Mouse (Mus musculus) stomach, embryonic 16.5 days (tissue): ENCODE measurements at regions not wholly inside any gene's neighbourhood (a gene's known extent, or its start where the extent isn't known, plus 50 kb on each side); places are given as distances from the start of the nearest gene placed in this dataset.

Experiments
- ATAC-seq: fragments of 200-750 bp; cut with Nextera tagmentation; 2 replicates; pipeline ENCODE4 v1.8.0; 2017; ENCODE audit warnings: moderate number of reproducible peaks, moderate TSS enrichment; ENCODE audit not compliant: insufficient read depth, low FRiP score
- H3K27ac ChIP-seq: fragments of 300-500 bp; sonication (generic); 2 replicates; pipeline ENCODE4 v1.5.1; 2014; ENCODE audit warnings: low read length
- H3K27me3 ChIP-seq: fragments of 300-500 bp; sonication (generic); 2 replicates; pipeline ENCODE4 v1.6.1; 2014; ENCODE audit warnings: low read length, control low read depth, mixed read lengths; ENCODE audit not compliant: control insufficient read depth, insufficient read depth
- H3K36me3 ChIP-seq: fragments of 300-500 bp; sonication (generic); 2 replicates; pipeline ENCODE4 v1.6.1; 2014; ENCODE audit warnings: low read length; ENCODE audit not compliant: control insufficient read depth, insufficient read depth
- H3K4me1 ChIP-seq: fragments of 300-500 bp; sonication (generic); 2 replicates; pipeline ENCODE4 v1.6.1; 2014; ENCODE audit warnings: low read length, control low read depth, mixed read lengths; ENCODE audit not compliant: control insufficient read depth, insufficient read depth
- H3K4me2 ChIP-seq: fragments of 300-500 bp; sonication (generic); 2 replicates; pipeline ENCODE4 v1.6.1; 2014; ENCODE audit warnings: low read depth, low read length, mixed read lengths
- H3K4me3 ChIP-seq: fragments of 300-500 bp; sonication (generic); replicated peaks from 2 replicates; pipeline ENCODE4 v1.5.1; 2014; ENCODE audit warnings: mild to moderate bottlenecking, low read length
- H3K9ac ChIP-seq: fragments of 300-500 bp; sonication (generic); 2 replicates; pipeline ENCODE4 v1.6.1; 2014; ENCODE audit warnings: low read length
- H3K9me3 ChIP-seq: fragments of 300-500 bp; sonication (generic); replicated peaks from 2 replicates; pipeline ENCODE4 v1.6.1; 2016; ENCODE audit warnings: low read length, control low read depth; ENCODE audit not compliant: control insufficient read depth
- WGBS: fragments of 180-500 bp; shearing (Covaris S2); extraction: QIAGEN DNeasy Blood & Tissue Kit; methylation state at CpG from one replicate; pipeline ENCODE4 v1.1.7; 2014; 5-methylcytosine and 5-hydroxymethylcytosine counted together

DNA sequence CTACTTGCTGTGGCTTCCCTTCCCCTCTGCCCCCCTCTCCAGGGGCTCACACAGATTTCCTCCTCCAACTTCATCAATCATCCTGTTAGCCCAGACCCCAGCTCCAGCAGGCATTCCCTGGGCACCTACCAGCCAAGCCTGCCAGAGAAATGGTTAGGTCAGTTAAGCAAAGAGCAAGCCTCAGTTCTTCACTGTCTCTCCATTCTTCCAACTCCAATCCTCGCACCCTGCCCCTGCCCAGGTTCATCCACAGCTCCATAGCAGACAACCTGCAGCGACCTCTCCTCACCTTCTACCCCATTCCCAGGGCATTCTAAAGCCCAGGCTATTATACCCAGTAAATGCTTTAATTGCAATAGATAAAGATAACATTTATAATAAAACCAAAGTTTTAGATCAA lies 408.0 kb upstream of the Trpc7 start:
- no peaks in the 10 kb centered on the region for H3K27me3 ChIP-seq
- no peak overlapping the region for H3K27ac ChIP-seq
- no peak overlapping the region for H3K4me2 ChIP-seq
- no peaks in the 10 kb centered on the region for H3K9me3 ChIP-seq
- ATAC-seq = no peak
- no peak overlapping the region for H3K4me3 ChIP-seq
- H3K36me3 ChIP-seq = no peaks in the 10 kb centered on the region
- H3K4me1 ChIP-seq = no peaks in the 10 kb centered on the region
- 80% methylated on average over 2 of the region's 2 CpGs for WGBS
- H3K9ac ChIP-seq = no peak overlapping the region

DNA sequence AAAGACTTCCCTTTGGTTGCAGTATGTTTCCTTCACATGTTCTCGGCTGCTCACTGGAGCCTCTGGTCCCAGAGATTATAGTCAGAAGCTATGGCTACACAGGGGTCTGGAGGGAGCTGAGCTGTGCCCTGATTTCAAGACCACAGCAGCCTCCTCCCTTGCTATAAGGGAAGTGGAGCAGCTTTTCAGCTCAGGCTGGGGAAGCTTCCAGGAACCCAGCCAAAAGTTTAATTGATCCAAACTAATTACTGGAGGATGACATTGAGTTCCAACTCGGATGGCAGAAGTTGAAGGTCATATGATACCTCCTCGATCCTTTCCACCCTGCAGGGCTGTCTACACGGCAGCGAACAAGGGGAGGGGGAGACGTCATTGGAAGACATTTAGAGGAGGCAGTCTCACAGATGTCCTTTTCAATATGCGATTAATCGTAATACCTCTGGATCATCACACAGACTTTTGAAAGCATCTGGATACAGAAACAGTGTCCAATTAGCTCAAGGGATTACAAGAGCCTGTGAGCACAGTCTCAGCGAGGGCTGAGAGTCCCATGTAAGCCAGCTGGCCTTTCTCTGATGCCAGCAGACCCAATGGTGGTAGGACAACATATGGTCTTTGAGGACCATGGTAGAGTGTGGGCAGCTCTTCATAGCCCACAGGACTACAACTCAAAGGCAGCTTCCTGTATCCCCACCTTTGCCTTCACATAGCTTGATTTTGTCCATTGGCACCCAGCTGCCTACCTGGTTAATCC lies 396.1 kb upstream of the Trpc7 start:
- Histone ChIP-seq H3K27me3 (no peaks in the 10 kb centered on the region), H3K4me1 (0 out of 2 replicates have a peak, but pooled peaks cover 3% of the 10 kb centered on the region), H3K9me3 (no peaks in the 10 kb centered on the region), H3K27ac (no peak overlapping the region), H3K4me3 (no peak overlapping the region), H3K36me3 (no peaks in the 10 kb centered on the region), H3K9ac (no peak overlapping the region), H3K4me2 (no peak overlapping the region)
- no peak for ATAC-seq
- WGBS = 75% methylated on average over 9 of the region's 9 CpGs

DNA sequence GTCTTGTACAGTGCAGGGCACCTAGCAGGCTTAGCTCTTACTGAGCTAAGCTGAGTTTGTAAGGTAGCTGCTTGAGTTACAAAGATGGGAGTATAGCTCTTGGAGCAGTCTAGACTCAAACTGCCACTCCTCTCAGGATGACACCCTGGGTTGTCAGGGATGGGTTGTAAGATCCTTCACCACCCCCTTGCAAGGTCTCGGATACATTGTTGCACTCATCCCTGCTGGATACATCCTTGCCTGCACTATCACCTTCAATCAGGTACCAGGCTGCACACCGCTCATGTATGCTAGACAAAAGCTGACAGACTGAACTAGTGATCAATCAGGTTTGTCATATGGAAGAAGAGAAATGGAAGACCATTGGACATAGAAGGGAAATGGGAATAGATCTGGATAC lies 390.4 kb upstream of the Trpc7 start:
- H3K27me3 ChIP-seq = no peaks in the 10 kb centered on the region
- no peaks in the 10 kb centered on the region for H3K36me3 ChIP-seq
- no peaks in the 10 kb centered on the region for H3K9me3 ChIP-seq
- H3K4me1 ChIP-seq = no peaks in the 10 kb centered on the region
- H3K27ac ChIP-seq = no peak overlapping the region
- H3K9ac ChIP-seq = no peak overlapping the region
- H3K4me3 ChIP-seq = no peak overlapping the region
- no peak overlapping the region for H3K4me2 ChIP-seq
- WGBS = 89% methylated on average over 2 of the region's 2 CpGs
- no peak for ATAC-seq

DNA sequence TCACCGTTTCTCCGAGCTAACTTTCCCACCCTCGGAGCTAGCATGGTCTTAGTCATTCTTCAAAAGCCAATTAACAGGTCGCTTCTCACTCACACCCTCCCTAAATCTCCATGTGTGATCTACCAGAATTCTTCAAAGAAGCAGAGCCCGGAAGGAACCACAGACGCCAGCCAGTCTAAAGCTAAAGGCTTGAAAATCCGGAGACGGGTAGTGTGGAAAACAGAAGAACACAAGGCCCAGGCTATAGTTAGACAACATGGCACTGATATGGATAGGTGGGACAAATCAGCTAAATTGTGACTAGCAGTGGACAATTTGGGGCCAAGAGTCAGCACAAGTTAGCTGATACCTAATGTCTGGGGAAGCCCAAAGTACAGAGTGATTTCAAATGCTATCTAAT lies 387.0 kb upstream of the Trpc7 start:
- WGBS = 45% methylated on average over 8 of the region's 8 CpGs
- Histone ChIP-seq H3K4me3 (no peak overlapping the region), H3K9me3 (no peaks in the 10 kb centered on the region), H3K4me1 (no peaks in the 10 kb centered on the region), H3K27ac (no peak overlapping the region), H3K9ac (no peak overlapping the region), H3K4me2 (no peak overlapping the region), H3K36me3 (no peaks in the 10 kb centered on the region), H3K27me3 (no peaks in the 10 kb centered on the region; the same call in 1 of the 2 replicates)
- ATAC-seq = no peak

DNA sequence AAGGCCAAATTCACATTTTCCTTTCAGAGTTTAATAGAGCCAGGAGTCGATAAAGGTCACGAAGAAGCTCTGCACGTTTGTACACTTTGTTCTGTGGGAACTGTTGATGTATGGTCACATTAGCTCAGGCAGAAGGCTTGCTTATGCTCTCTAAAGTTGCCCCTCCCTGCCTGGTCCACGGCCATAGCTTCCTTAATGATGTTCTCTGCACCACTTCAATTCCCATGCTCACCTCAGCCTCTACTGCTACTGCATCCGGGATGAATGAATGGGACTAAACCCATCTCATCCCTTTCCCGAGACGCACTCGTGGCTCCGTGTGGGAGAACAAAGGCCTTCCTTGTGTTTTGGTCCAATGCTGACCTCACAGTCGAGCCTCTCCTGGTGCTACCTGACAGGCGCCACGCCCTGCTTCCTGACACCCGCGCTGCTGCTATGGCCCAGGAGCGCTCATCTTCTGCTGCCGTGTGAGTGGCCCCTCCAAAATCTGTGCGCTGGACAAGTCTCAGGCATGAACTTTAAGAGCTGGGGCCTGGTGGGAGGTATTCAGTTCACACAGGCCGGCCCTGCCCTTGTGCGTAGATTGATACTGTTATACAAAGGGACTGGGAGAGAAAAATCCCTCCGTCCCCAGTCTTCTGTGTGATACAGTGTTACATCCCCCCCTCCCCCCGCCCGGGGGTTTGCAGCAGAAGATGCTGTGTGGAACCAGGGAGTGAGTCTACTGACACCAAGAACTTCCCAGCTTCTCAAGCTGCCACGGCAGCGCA lies 386.3 kb upstream of the Trpc7 start:
- H3K4me1 ChIP-seq = no peaks in the 10 kb centered on the region
- H3K4me3 ChIP-seq = no peak overlapping the region
- no peak overlapping the region for H3K9ac ChIP-seq
- no peak for ATAC-seq
- H3K36me3 ChIP-seq = no peaks in the 10 kb centered on the region
- no peaks in the 10 kb centered on the region for H3K9me3 ChIP-seq
- H3K27me3 ChIP-seq = no peaks in the 10 kb centered on the region; the same call in 1 of the 2 replicates
- no peak overlapping the region for H3K27ac ChIP-seq
- WGBS = 45% methylated on average over 24 of the region's 24 CpGs
- no peak overlapping the region for H3K4me2 ChIP-seq

DNA sequence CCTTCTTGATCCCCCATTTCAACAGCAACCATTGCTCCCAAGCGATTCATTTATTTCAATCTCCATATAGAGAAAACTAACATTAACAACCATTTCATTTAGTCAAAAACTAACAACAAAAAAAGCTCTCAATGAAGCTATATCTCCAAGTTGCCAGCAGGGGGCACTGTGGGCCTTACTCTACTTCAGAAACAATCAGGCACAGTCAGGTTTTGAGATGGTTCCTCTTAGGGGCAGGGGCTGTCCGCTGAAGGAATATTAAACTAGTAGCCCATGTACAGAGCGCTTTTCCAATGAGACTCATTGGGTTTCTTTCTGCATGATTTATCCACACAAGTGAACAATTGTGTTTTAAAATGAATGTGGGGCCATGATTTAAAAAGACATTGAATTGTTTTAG lies 385.7 kb upstream of the Trpc7 start:
- no peaks in the 10 kb centered on the region for H3K36me3 ChIP-seq
- H3K9ac ChIP-seq = no peak overlapping the region
- H3K27me3 ChIP-seq = no peaks in the 10 kb centered on the region; the same call in 1 of the 2 replicates
- H3K4me2 ChIP-seq = no peak overlapping the region
- WGBS = 28% methylated on average over 3 of the region's 3 CpGs
- no peak overlapping the region for H3K4me3 ChIP-seq
- no peaks in the 10 kb centered on the region for H3K9me3 ChIP-seq
- ATAC-seq = no peak
- no peak overlapping the region for H3K27ac ChIP-seq
- H3K4me1 ChIP-seq = no peaks in the 10 kb centered on the region

DNA sequence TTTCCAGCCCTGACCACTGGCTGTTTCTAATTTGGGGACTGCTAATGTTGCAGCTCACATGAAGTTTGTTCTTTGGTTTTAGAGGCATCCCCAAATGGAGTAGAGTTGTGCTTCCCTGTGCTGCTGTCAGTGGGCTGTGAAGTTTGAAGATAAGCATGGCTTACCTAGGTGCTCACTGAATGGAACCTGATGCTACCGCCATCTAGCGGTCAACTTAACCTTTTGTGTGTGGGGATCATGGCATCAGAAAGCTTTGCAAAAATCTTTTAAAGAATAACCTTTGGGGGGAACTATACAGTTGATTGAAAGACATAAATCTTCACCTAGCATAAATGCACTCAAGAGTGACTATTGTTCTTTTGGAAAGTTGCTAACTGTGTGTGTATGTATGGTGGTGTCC lies 382.8 kb upstream of the Trpc7 start:
- H3K27me3 ChIP-seq = no peaks in the 10 kb centered on the region; the same call in 1 of the 2 replicates
- H3K9ac ChIP-seq = no peak overlapping the region
- H3K4me1 ChIP-seq = no peaks in the 10 kb centered on the region
- no peaks in the 10 kb centered on the region for H3K36me3 ChIP-seq
- no peak for ATAC-seq
- WGBS = 7% methylated on average over 2 of the region's 2 CpGs
- H3K4me3 ChIP-seq = no peak overlapping the region
- H3K4me2 ChIP-seq = no peak overlapping the region
- no peaks in the 10 kb centered on the region for H3K9me3 ChIP-seq
- no peak overlapping the region for H3K27ac ChIP-seq

DNA sequence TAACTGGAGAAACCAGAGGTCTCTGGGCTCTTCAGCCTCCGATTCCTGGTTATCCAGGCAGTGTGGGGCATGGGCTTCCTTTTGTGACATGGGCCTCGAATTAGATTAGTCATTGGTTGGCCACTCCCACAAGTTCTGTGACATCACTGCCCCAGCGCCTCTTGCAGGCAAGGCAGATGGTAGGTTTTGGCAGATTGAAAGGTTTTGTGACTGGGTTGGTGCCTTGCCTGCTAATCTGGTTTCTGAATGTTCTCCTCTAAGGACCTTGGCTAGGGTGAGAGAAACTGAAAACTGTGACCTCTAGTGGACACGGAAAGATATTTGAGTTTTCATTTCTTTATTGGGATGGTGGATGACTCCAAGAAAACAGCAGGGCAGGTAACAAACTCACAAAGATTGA lies 381.3 kb upstream of the Trpc7 start:
- WGBS = 39% methylated on average over 4 of the region's 4 CpGs
- no peaks in the 10 kb centered on the region for H3K9me3 ChIP-seq
- no peaks in the 10 kb centered on the region; the same call in 1 of the 2 replicates for H3K27me3 ChIP-seq
- ATAC-seq = no peak
- no peak overlapping the region for H3K27ac ChIP-seq
- H3K4me1 ChIP-seq = no peaks in the 10 kb centered on the region
- no peaks in the 10 kb centered on the region for H3K36me3 ChIP-seq
- H3K4me3 ChIP-seq = no peak overlapping the region
- no peak overlapping the region for H3K9ac ChIP-seq
- no peak overlapping the region for H3K4me2 ChIP-seq

DNA sequence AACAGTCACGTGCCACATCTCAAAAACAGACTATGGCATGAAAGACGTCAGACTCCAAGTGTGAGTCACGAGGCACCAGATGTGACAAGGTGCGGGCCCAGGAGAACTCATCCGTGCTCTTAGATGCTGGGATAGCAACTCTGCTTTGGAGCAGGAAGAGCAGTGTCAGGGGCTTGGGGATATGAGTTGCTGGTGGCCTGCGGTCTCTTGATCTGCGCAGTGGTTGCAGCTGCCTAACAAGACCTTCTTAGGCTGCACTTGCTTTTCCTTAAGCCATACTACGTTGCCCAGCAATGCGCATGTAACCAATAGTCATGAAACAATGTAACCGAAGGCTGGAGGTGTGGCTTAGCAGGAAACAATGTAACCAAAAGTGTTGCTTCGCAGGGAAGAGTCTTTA lies 380.1 kb upstream of the Trpc7 start:
- H3K4me2 ChIP-seq = no peak overlapping the region
- H3K9me3 ChIP-seq = no peaks in the 10 kb centered on the region
- 84% methylated on average over 11 of the region's 11 CpGs for WGBS
- no peak for ATAC-seq
- H3K27me3 ChIP-seq = no peaks in the 10 kb centered on the region; the same call in 1 of the 2 replicates
- H3K27ac ChIP-seq = no peak overlapping the region
- no peak overlapping the region for H3K9ac ChIP-seq
- no peaks in the 10 kb centered on the region for H3K4me1 ChIP-seq
- H3K4me3 ChIP-seq = no peak overlapping the region
- H3K36me3 ChIP-seq = no peaks in the 10 kb centered on the region
